Mouse (Mus musculus) MEL (cell line): Measurements from ENCODE around the gene Dnah14. TPM values are rescaled to one million over a fixed set of nuclear protein-coding genes. Genes with fewer than 3 reads are reported as not detected.

Experiments
- DNase-seq: peaks from one replicate; pipeline ENCODE4 v3.0.0; 2011; ENCODE audit warnings: low read depth, low spot score
- H3K27ac ChIP-seq: 2 replicates; pipeline ENCODE4 v1.5.1; 2012; ENCODE audit warnings: low read depth, mild to moderate bottlenecking, control low read depth, low read length, moderate library complexity; ENCODE audit not compliant: control insufficient read depth
- H3K27me3 ChIP-seq, 2 experiments: fragments of 150-350 bp in 1 of 2; sonication (generic) in 1 of 2; 2 replicates each; pipeline ENCODE4 v1.6.1; 2012; ENCODE audit warnings: low read length in 2 of 2, mild to moderate bottlenecking in 2 of 2, improper control_type of control experiment in 1 of 2, moderate library complexity in 1 of 2; ENCODE audit not compliant: insufficient read depth in 2 of 2, control insufficient read depth in 1 of 2
- H3K36me3 ChIP-seq, 2 experiments: 2 replicates each; pipeline ENCODE4 v1.6.1; 2012 to 2014; ENCODE audit warnings: low read length in 2 of 2, improper control_type of control experiment in 1 of 2, inconsistent platforms in 1 of 2, mild to moderate bottlenecking in 1 of 2; ENCODE audit not compliant: insufficient read depth in 2 of 2, control insufficient read depth in 1 of 2
- H3K4me1 ChIP-seq, 2 experiments: fragments of 150-350 bp in 1 of 2; sonication (generic) in 1 of 2; 2 replicates each; pipeline ENCODE4 v1.6.1; 2012; ENCODE audit warnings: low read length in 2 of 2, improper control_type of control experiment in 1 of 2, mild to moderate bottlenecking in 1 of 2; ENCODE audit not compliant: insufficient read depth in 2 of 2, control insufficient read depth in 1 of 2
- H3K4me3 ChIP-seq, 2 experiments: fragments of 150-350 bp in 1 of 2; sonication (generic) in 1 of 2; 2 replicates each; pipeline ENCODE4 v1.5.1; 2012; ENCODE audit warnings: low read depth in 2 of 2, low read length in 2 of 2, mild to moderate bottlenecking in 2 of 2, moderate library complexity in 2 of 2, control low read depth in 1 of 2, improper control_type of control experiment in 1 of 2; ENCODE audit not compliant: control insufficient read depth in 1 of 2, insufficient read depth in 1 of 2
- H3K79me2 ChIP-seq: 2 replicates; pipeline ENCODE4 v1.6.1; 2012; ENCODE audit warnings: mild to moderate bottlenecking, low read length, moderate library complexity; ENCODE audit not compliant: control insufficient read depth, poor library complexity, insufficient read depth
- H3K9ac ChIP-seq: 2 replicates; pipeline ENCODE4 v1.6.1; 2012; ENCODE audit warnings: low read depth, mild to moderate bottlenecking, control low read depth, low read length, moderate library complexity; ENCODE audit not compliant: control insufficient read depth, poor library complexity, severe bottlenecking
- H3K9me3 ChIP-seq: fragments of 150-350 bp; sonication (generic); replicated peaks from 2 replicates; pipeline ENCODE4 v1.6.1; 2012; ENCODE audit warnings: mild to moderate bottlenecking, low read length, improper control_type of control experiment, moderate library complexity; ENCODE audit not compliant: insufficient read depth
- CHD1 ChIP-seq: IDR thresholded peaks from 2 replicates; pipeline ENCODE4 v1.6.1; 2012; ENCODE audit warnings: low read depth, mild to moderate bottlenecking, inconsistent platforms, low read length, improper control_type of control experiment
- CTCF ChIP-seq, 3 experiments: IDR thresholded peaks in 2 of 3; conservative IDR thresholded peaks in 1 of 3; 2 replicates each; pipeline ENCODE4 v1.5.1; 2011 to 2012; ENCODE audit warnings: low read length in 3 of 3, low read depth in 2 of 3, mild to moderate bottlenecking in 2 of 3, improper control_type of control experiment in 1 of 3, inconsistent platforms in 1 of 3, mixed read lengths in 1 of 3, moderate library complexity in 1 of 3; ENCODE audit not compliant: control insufficient read depth in 1 of 3, insufficient read depth in 1 of 3, poor library complexity in 1 of 3, severe bottlenecking in 1 of 3
- EP300 ChIP-seq, 2 experiments: IDR thresholded peaks; 2 replicates each; pipeline ENCODE4 v1.6.1; 2011; ENCODE audit warnings: improper control_type of control experiment in 2 of 2, low read length in 2 of 2, low read depth in 1 of 2, mild to moderate bottlenecking in 1 of 2
- ETS1 ChIP-seq: IDR thresholded peaks from 2 replicates; pipeline ENCODE4 v1.6.1; 2012; ENCODE audit warnings: low read depth, mild to moderate bottlenecking, inconsistent platforms, low read length, improper control_type of control experiment, moderate library complexity
- HCFC1 ChIP-seq: IDR thresholded peaks from 2 replicates; pipeline ENCODE4 v1.6.1; 2012; ENCODE audit warnings: low read depth, mild to moderate bottlenecking, inconsistent platforms, low read length, improper control_type of control experiment, moderate library complexity
- MAX ChIP-seq: IDR thresholded peaks from 2 replicates; pipeline ENCODE4 v1.6.1; 2011; ENCODE audit warnings: low read length, improper control_type of control experiment
- MXI1 ChIP-seq: IDR thresholded peaks from 2 replicates; pipeline ENCODE4 v1.6.1; 2011; ENCODE audit warnings: mild to moderate bottlenecking, low read depth, low read length, improper control_type of control experiment
- NELFE ChIP-seq: IDR thresholded peaks from 2 replicates; pipeline ENCODE4 v1.6.1; 2011; ENCODE audit warnings: low read depth, low read length, improper control_type of control experiment
- POLR2A ChIP-seq, 2 experiments: IDR thresholded peaks; 2 replicates each; pipeline ENCODE4 v1.6.1; 2011 to 2012; ENCODE audit warnings: low read length in 2 of 2, mild to moderate bottlenecking in 2 of 2, control low read depth in 1 of 2, improper control_type of control experiment in 1 of 2, low read depth in 1 of 2, moderate library complexity in 1 of 2; ENCODE audit not compliant: control insufficient read depth in 1 of 2, insufficient read depth in 1 of 2, poor library complexity in 1 of 2
- SIN3A ChIP-seq: IDR thresholded peaks from 2 replicates; pipeline ENCODE4 v1.6.1; 2012; ENCODE audit warnings: low read length, improper control_type of control experiment, inconsistent platforms
- SMC3 ChIP-seq: IDR thresholded peaks from 2 replicates; pipeline ENCODE4 v1.6.1; 2011; ENCODE audit warnings: low read depth, low read length, improper control_type of control experiment
- TAL1 ChIP-seq: IDR thresholded peaks from 2 replicates; pipeline ENCODE4 v1.6.1; 2012; ENCODE audit warnings: mild to moderate bottlenecking, inconsistent platforms, low read length, moderate library complexity, mixed read lengths
- TBP ChIP-seq: IDR thresholded peaks from 2 replicates; pipeline ENCODE4 v1.8.0; 2011; ENCODE audit warnings: low read depth, low read length, improper control_type of control experiment
- USF2 ChIP-seq, 2 experiments: IDR thresholded peaks; 2 replicates each; pipeline ENCODE4 v1.6.1; 2011 to 2012; ENCODE audit warnings: improper control_type of control experiment in 2 of 2, low read length in 2 of 2, borderline replicate concordance in 1 of 2, inconsistent platforms in 1 of 2, low read depth in 1 of 2, mild to moderate bottlenecking in 1 of 2; ENCODE audit not compliant: insufficient read depth in 1 of 2
- ZC3H11A ChIP-seq: IDR thresholded peaks from 2 replicates; pipeline ENCODE4 v1.6.1; 2012; ENCODE audit warnings: low read depth, mild to moderate bottlenecking, inconsistent platforms, low read length, improper control_type of control experiment
- ZKSCAN1 ChIP-seq: IDR thresholded peaks from 2 replicates; pipeline ENCODE4 v1.6.1; 2012; ENCODE audit warnings: low read depth, mild to moderate bottlenecking, inconsistent platforms, low read length, improper control_type of control experiment, moderate library complexity
- ZMIZ1 ChIP-seq: IDR thresholded peaks from 2 replicates; pipeline ENCODE4 v1.6.1; 2012; ENCODE audit warnings: low read depth, mild to moderate bottlenecking, inconsistent platforms, low read length, improper control_type of control experiment, moderate library complexity
- polyA plus RNA-seq, 2 experiments: library from polyadenylated mRNA; stranded (reverse) in 1 of 2; unstranded in 1 of 2; fragments of >175 nt in 1 of 2; fragments of >200 nt in 1 of 2; gene quantifications; 2 replicates each; pipeline versions ENCODE4 v1.2.1 to v1.2.4; 2012; ENCODE audit warnings: low replicate concordance in 2 of 2, low read depth in 1 of 2; ENCODE audit not compliant: insufficient read length in 2 of 2, insufficient read depth in 1 of 2, missing spikeins in 1 of 2
- total RNA-seq: library from RNA; depleted of rRNA; stranded (reverse); fragments of 300-350 nt; gene quantifications from 2 replicates; pipeline ENCODE4 v1.2.3, GENCODE M21; 2012

Gene Dnah14
- total and polyA plus RNA-seq, 3 experiments, result 0.77 to 1.2 TPM; not detected in 1

DNA sequence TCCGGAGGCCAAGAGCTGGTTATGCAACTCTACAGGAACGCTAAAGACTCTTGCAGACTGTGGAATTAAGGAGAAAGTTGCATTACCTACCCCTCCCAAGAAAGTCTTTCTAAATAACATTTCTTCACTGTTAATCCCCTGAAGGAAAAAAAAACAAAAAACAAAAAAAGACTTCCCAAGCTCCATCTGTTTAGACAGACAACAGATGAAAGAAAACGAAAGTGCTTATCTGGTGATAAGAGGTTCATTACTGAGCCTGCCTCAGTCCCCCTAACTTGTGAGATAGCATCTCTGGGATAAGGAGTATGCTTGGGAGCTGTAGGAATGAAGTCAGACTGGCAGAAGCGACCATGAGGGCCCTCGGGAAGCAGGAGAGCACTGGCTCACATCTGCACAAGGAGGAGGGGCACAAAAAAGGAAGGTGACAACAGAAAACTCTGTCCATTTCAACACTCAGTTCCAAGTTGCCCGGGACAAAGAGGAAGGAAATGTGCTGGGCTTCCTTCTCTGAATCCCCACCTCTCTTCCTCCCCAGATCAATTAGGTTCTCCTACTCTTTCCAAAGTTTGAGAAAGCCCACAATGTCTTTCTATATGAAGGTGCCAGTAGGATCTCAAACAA, 263.5 kb downstream of the Dnah14 start:
- peak; percentile 58 for DNase-seq
- H3K27me3 ChIP-seq, result no peaks in the 10 kb centered on the region
- no peaks in the 10 kb centered on the region for H3K9me3 ChIP-seq
- H3K4me1 ChIP-seq, result peaks cover 14 to 20% of the 10 kb centered on the region in 2 experiments
- peaks cover 39% of the 10 kb centered on the region for H3K79me2 ChIP-seq
- H3K36me3 ChIP-seq, result peaks cover 14 to 23% of the 10 kb centered on the region in 2 experiments
- H3K9ac ChIP-seq, result peak overlapping the region; percentile 46
- peak overlapping the region; percentile 35 to 89 for H3K4me3 ChIP-seq
- H3K27ac ChIP-seq, result no peak overlapping the region
- TF ChIP-seq SIN3A (peak; percentile 44; the same call in 1 of the 2 replicates), POLR2A (IDR thresholded peaks at IDR 0.05; ENCODE audit: control insufficient read depth in 1 of 2, insufficient read depth in 1 of 2, low read depth in 1 of 2, low read length in 2 of 2, poor library complexity in 1 of 2) (no peak), CHD1 (no peak), HCFC1 (no peak), USF2 (IDR thresholded peaks at IDR 0.05; ENCODE audit: borderline replicate concordance in 1 of 2, insufficient read depth in 1 of 2, low read depth in 1 of 2, low read length in 2 of 2) (no peak), MAX (no peak), ZC3H11A (no peak), NELFE (no peak), EP300 (IDR thresholded peaks at IDR 0.05; ENCODE audit: low read depth in 1 of 2, low read length in 2 of 2) (0 out of 4 replicates have a peak, but pooled peaks have one; percentile 5), ETS1 (peak; percentile 43), ZKSCAN1 (no peak), CTCF (IDR thresholded peaks at IDR 0.05 in 2 of 3, conservative IDR thresholded peaks at IDR 0.05 in 1 of 3; ENCODE audit: control insufficient read depth in 1 of 3, insufficient read depth in 1 of 3, low read depth in 2 of 3, low read length in 3 of 3, poor library complexity in 1 of 3, severe bottlenecking in 1 of 3) (no peak), MXI1 (0 out of 2 replicates have a peak, but pooled peaks have one; percentile 10), TAL1 (no peak), TBP (no peak)
- TF ChIP-seq, all 39 proteins: peak for 4

DNA sequence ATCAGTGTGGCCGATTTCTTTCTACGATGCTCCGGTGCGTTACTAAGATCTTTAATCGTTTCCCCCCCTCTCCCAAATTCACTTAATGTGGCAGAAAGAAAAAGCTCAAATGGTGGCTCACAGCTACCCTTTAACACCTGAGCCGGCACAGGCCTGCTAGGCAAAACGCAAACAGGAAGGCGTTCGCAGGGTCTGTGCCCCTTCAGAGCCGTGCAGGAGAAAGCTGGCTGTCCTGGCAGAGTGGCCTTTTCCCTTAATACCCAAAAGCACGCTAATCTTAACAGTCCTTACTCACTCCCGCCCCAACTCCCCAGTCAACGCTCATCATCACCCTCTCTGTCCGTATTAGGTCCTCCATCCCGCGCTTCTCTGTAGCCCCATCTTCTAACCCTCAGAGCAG, 265.0 kb downstream of the Dnah14 start:
- no peak for DNase-seq
- peak overlapping the region; percentile 83 to 89 for H3K4me3 ChIP-seq
- H3K9me3 ChIP-seq, result no peaks in the 10 kb centered on the region
- H3K9ac ChIP-seq, result peak overlapping the region; percentile 92
- TF ChIP-seq SMC3 (no peak), ZMIZ1 (0 out of 2 replicates have a peak, but pooled peaks have one; percentile 1)
- peaks cover 14 to 20% of the 10 kb centered on the region in 2 experiments for H3K4me1 ChIP-seq
- peak overlapping the region; percentile 75 for H3K27ac ChIP-seq
- no peaks in the 10 kb centered on the region for H3K27me3 ChIP-seq
- H3K36me3 ChIP-seq, result peaks cover 12 to 23% of the 10 kb centered on the region in 2 experiments
- peaks cover 39% of the 10 kb centered on the region for H3K79me2 ChIP-seq
